Mouse (Mus musculus): ENCODE measurements around the gene Olfr776. TPM values are rescaled to one million over a fixed set of nuclear protein-coding genes. Genes with fewer than 3 reads are reported as not detected.
"Not testable (repeated sequence)": the region's sequence is repeated elsewhere in the genome, so short reads cannot be mapped to it uniquely, and the experiment has no call there.

Gene Olfr776
- polyA plus RNA-seq (2015; fragmentation: Nextera tagmentation; extraction: Ambion mirVana), result not detected in 2 replicates

- ATAC-seq, result no peak
- Histone ChIP-seq H3K4me2 (replicated peaks) (no peak within 1 kb of the TSS), H3K27me3 (no peaks in the 10 kb centered on the region), H3K36me3 (no peaks in the 10 kb centered on the region), H3K4me3 (replicated peaks) (no peak within 1 kb of the TSS), H3K9ac (replicated peaks) (no peak within 1 kb of the TSS), H3K4me1 (replicated peaks) (no peaks in the 10 kb centered on the region), H3K27ac (no peak within 1 kb of the TSS), H3K9me3 (no peaks in the 10 kb centered on the region)
These were observed at the start of gene Olfr776 for GRCm38 (mm10) chr10:129258827-129259226. Olfr776 (plus strand) TSS chr10:129259127.

DNA sequence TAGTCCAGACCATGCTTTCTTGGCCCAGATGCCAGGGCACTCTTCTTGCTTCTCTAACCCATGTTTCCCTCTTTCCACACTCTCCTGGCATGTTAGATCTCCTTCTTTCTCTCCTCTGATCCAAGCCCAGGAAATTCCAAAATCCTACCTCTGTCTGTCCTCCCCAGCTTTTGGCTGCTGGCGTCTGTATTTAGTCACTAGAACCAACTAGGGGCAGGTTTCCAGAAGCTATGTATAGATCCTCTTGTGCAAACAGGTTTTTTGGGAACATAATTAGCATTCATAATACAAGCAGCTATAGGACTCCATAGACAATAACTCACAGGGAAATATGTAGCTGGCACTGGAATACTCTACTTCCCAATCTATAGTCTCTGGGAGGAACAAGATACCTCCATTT is 28.2 kb upstream of the Olfr776 start:
- no peaks in the 10 kb centered on the region for H3K4me1 ChIP-seq (replicated peaks)
- H3K9me3 ChIP-seq, result no peaks in the 10 kb centered on the region
- no peak overlapping the region for H3K4me2 ChIP-seq (replicated peaks)
- no peak overlapping the region for H3K4me3 ChIP-seq (replicated peaks)
- no peaks in the 10 kb centered on the region for H3K27me3 ChIP-seq
- H3K27ac ChIP-seq, result no peak overlapping the region
- H3K36me3 ChIP-seq, result no peaks in the 10 kb centered on the region
- no peak for ATAC-seq
- 93% methylated on average over 1 of the region's 1 CpGs for WGBS
- H3K9ac ChIP-seq (replicated peaks), result no peak overlapping the region

- no peak for ATAC-seq
- no peak within 1 kb of the TSS for H3K9ac ChIP-seq (replicated peaks)
- no peaks in the 10 kb centered on the region for H3K9me3 ChIP-seq
- WGBS, result 71% methylated on average over 2 of the region's 2 CpGs
- no peaks in the 10 kb centered on the region for H3K36me3 ChIP-seq
- H3K4me2 ChIP-seq (replicated peaks), result no peak within 1 kb of the TSS
- H3K27ac ChIP-seq, result no peak within 1 kb of the TSS
- H3K27me3 ChIP-seq, result no peaks in the 10 kb centered on the region
- no peaks in the 10 kb centered on the region for H3K4me1 ChIP-seq (replicated peaks)
- no peak within 1 kb of the TSS for H3K4me3 ChIP-seq (replicated peaks)
These were observed 23.0 kb upstream of the Olfr776 start, which contains the start of gene Olfr774 for GRCm38 (mm10) chr10:129235904-129236303. Olfr774 (plus strand) TSS chr10:129236204.

GRCm38 (mm10) chr10:129248112-129248511 is 10.8 kb upstream of the Olfr776 start, which contains the start of gene Olfr775:
Olfr775 (plus strand) TSS chr10:129248412.
- Histone ChIP-seq H3K9ac (replicated peaks) (no peak within 1 kb of the TSS), H3K4me2 (replicated peaks) (no peak within 1 kb of the TSS), H3K9me3 (no peaks in the 10 kb centered on the region), H3K27ac (no peak within 1 kb of the TSS), H3K36me3 (no peaks in the 10 kb centered on the region), H3K27me3 (no peaks in the 10 kb centered on the region), H3K4me1 (replicated peaks) (no peaks in the 10 kb centered on the region), H3K4me3 (replicated peaks) (no peak within 1 kb of the TSS)
- ATAC-seq, result no peak
- WGBS, result 76% methylated on average over 3 of the region's 3 CpGs

GRCm38 (mm10) chr10:129271081-129271535 is 12.2 kb downstream of the Olfr776 start, which contains the start of gene Olfr777:
Olfr777 (minus strand) TSS chr10:129271485.
- H3K4me1 ChIP-seq (replicated peaks), result no peaks in the 10 kb centered on the region
- no peak for ATAC-seq
- no peaks in the 10 kb centered on the region for H3K36me3 ChIP-seq
- 93% methylated on average over 2 of the region's 2 CpGs for WGBS
- H3K4me3 ChIP-seq (replicated peaks), result no peak within 1 kb of the TSS
- H3K9me3 ChIP-seq, result no peaks in the 10 kb centered on the region
- no peak within 1 kb of the TSS for H3K9ac ChIP-seq (replicated peaks)
- no peak within 1 kb of the TSS for H3K27ac ChIP-seq
- no peak within 1 kb of the TSS for H3K4me2 ChIP-seq (replicated peaks)
- H3K27me3 ChIP-seq, result no peaks in the 10 kb centered on the region

- H3K27me3 ChIP-seq; H3K4me1 ChIP-seq (replicated peaks); ATAC-seq; H3K27ac ChIP-seq; H3K36me3 ChIP-seq; H3K4me2 ChIP-seq (replicated peaks); H3K9ac ChIP-seq (replicated peaks); H3K4me3 ChIP-seq (replicated peaks); H3K9me3 ChIP-seq: not testable (repeated sequence)
- WGBS, result 63% methylated on average over 1 of the region's 1 CpGs
These were observed 54.0 kb downstream of the Olfr776 start for GRCm38 (mm10) chr10:129312973-129313372.

GRCm38 (mm10) chr10:129313521-129313920 is 54.6 kb downstream of the Olfr776 start:
- not testable (repeated sequence) for ATAC-seq; H3K9me3 ChIP-seq; H3K27ac ChIP-seq; H3K4me2 ChIP-seq (replicated peaks); H3K4me1 ChIP-seq (replicated peaks); H3K36me3 ChIP-seq; H3K4me3 ChIP-seq (replicated peaks); H3K27me3 ChIP-seq; H3K9ac ChIP-seq (replicated peaks)
- no CpG with 5 or more reads among the region's 1 CpGs for WGBS

Other genes starting within 250 kb of the Olfr776 start
- not detected in 2 replicates for gene Olfr763, start 248.3 kb upstream of the Olfr776 start, polyA plus RNA-seq (2015; fragmentation: Nextera tagmentation; extraction: Ambion mirVana)
- not detected in 2 replicates for gene Olfr764-ps1, start 219.2 kb upstream of the Olfr776 start, polyA plus RNA-seq (2015; fragmentation: Nextera tagmentation; extraction: Ambion mirVana)
- not detected in 2 replicates for gene Olfr765, start 209.1 kb upstream of the Olfr776 start, polyA plus RNA-seq (2015; fragmentation: Nextera tagmentation; extraction: Ambion mirVana)
- gene Olfr766-ps1, start 190.2 kb upstream of the Olfr776 start, polyA plus RNA-seq (2015; fragmentation: Nextera tagmentation; extraction: Ambion mirVana), result not detected in 2 replicates
- not detected in 2 replicates for gene Olfr767, start 176.2 kb upstream of the Olfr776 start, polyA plus RNA-seq (2015; fragmentation: Nextera tagmentation; extraction: Ambion mirVana)
- gene Olfr768, start 159.8 kb upstream of the Olfr776 start, polyA plus RNA-seq (2015; fragmentation: Nextera tagmentation; extraction: Ambion mirVana), result not detected in 2 replicates
- not detected in 2 replicates for gene Olfr769, start 141.3 kb upstream of the Olfr776 start, polyA plus RNA-seq (2015; fragmentation: Nextera tagmentation; extraction: Ambion mirVana)
- gene Olfr770, start 120.1 kb upstream of the Olfr776 start, polyA plus RNA-seq (2015; fragmentation: Nextera tagmentation; extraction: Ambion mirVana), result not detected in 2 replicates
- not detected in 2 replicates for gene Olfr771, start 94.4 kb upstream of the Olfr776 start, polyA plus RNA-seq (2015; fragmentation: Nextera tagmentation; extraction: Ambion mirVana)
- not detected in 2 replicates for gene Olfr772, start 81.2 kb upstream of the Olfr776 start, polyA plus RNA-seq (2015; fragmentation: Nextera tagmentation; extraction: Ambion mirVana)
- not detected in 2 replicates for gene Olfr773, start 71.7 kb upstream of the Olfr776 start, polyA plus RNA-seq (2015; fragmentation: Nextera tagmentation; extraction: Ambion mirVana)
- not detected in 2 replicates for gene Olfr774, start 22.9 kb upstream of the Olfr776 start, polyA plus RNA-seq (2015; fragmentation: Nextera tagmentation; extraction: Ambion mirVana)
- not detected in 2 replicates for gene Olfr775, start 10.7 kb upstream of the Olfr776 start, polyA plus RNA-seq (2015; fragmentation: Nextera tagmentation; extraction: Ambion mirVana)
- not detected in 2 replicates for gene Olfr777, start 12.4 kb downstream of the Olfr776 start, polyA plus RNA-seq (2015; fragmentation: Nextera tagmentation; extraction: Ambion mirVana)
- gene Olfr780, start 59.0 kb downstream of the Olfr776 start, polyA plus RNA-seq (2015; fragmentation: Nextera tagmentation; extraction: Ambion mirVana), result not detected in 2 replicates
- gene Olfr781, start 69.7 kb downstream of the Olfr776 start, polyA plus RNA-seq (2015; fragmentation: Nextera tagmentation; extraction: Ambion mirVana), result not detected in 2 replicates
- not detected in 2 replicates for gene Olfr782, start 89.7 kb downstream of the Olfr776 start, polyA plus RNA-seq (2015; fragmentation: Nextera tagmentation; extraction: Ambion mirVana)
- gene Olfr784, start 125.0 kb downstream of the Olfr776 start, polyA plus RNA-seq (2015; fragmentation: Nextera tagmentation; extraction: Ambion mirVana), result 0.08 TPM in 1 of 2 replicates, not detected in the other
- gene Olfr785, start 146.3 kb downstream of the Olfr776 start, polyA plus RNA-seq (2015; fragmentation: Nextera tagmentation; extraction: Ambion mirVana), result not detected in 2 replicates
- gene Olfr786, start 168.2 kb downstream of the Olfr776 start, polyA plus RNA-seq (2015; fragmentation: Nextera tagmentation; extraction: Ambion mirVana), result not detected in 2 replicates
- not detected in 2 replicates for gene Olfr787, start 202.7 kb downstream of the Olfr776 start, polyA plus RNA-seq (2015; fragmentation: Nextera tagmentation; extraction: Ambion mirVana)
- gene Olfr788, start 211.9 kb downstream of the Olfr776 start, polyA plus RNA-seq (2015; fragmentation: Nextera tagmentation; extraction: Ambion mirVana), result not detected in 2 replicates
- not detected in 2 replicates for gene Olfr789, start 225.6 kb downstream of the Olfr776 start, polyA plus RNA-seq (2015; fragmentation: Nextera tagmentation; extraction: Ambion mirVana)
- gene Olfr790, start 239.4 kb downstream of the Olfr776 start, polyA plus RNA-seq (2015; fragmentation: Nextera tagmentation; extraction: Ambion mirVana), result not detected in 2 replicates

Measured in midbrain, embryonic 13.5 days (tissue).